ENCODE assay signal across 20 mouse cellular contexts in the genomic region with DNA sequence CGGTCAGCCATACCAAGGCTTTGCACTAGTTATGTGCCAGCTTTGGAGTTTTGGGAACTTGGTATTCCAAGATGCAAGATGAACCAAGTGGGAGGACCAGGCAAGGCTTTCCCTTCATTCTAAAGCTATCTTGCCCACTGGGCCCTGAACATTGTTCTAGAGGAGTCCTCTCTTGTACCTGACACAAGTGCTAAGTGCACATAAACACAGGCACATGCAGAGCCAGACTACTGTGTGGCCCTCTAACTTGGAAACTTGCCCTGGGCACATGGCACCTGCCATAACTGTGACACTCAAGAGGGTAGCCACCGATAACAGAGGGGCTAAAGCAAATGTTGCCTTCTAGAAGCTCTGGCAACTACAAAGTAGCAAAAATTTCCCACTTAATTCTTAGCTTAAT. TPM values are rescaled to one million over a fixed set of nuclear protein-coding genes. Genes with fewer than 3 reads are reported as not detected.
DNase-seq lines count a peak whose midpoint lies in the region; ATAC-seq lines count a peak whose summit lies in the region.
"Had no signal": no experiment of that assay in that cellular context is flagged by ENCODE, and none has a peak within 500 bp of the region (broad histone marks: within the 10 kb centered on the region; RNA-seq: fewer than 3 reads in every experiment).

No protein-coding gene starts in this region.

- H3K4me2 ChIP-seq in forebrain, embryonic 11.5 days (ENCODE audit: low read depth, low read length, severe bottlenecking), result no peak overlapping the region
- no peak overlapping the region for H3K4me2 ChIP-seq in forebrain, embryonic 16.5 days (ENCODE audit: low read length)
- H3K4me2 ChIP-seq in heart, embryonic 11.5 days, result no peak overlapping the region
- H3K4me2 ChIP-seq: embryonic facial prominence, embryonic 13.5 days; embryonic facial prominence, embryonic 15.5 days; forebrain, embryonic 13.5 days; forebrain, embryonic 15.5 days had no signal

- peaks cover 9% of the 10 kb centered on the region; the same call in 1 of the 2 replicates for H3K36me3 ChIP-seq in forebrain, embryonic 11.5 days (ENCODE audit: control insufficient read depth, insufficient read depth, low read length)
- peaks cover 30% of the 10 kb centered on the region for H3K36me3 ChIP-seq in forebrain, embryonic 16.5 days (ENCODE audit: control insufficient read depth, insufficient read depth)
- peaks cover 58% of the 10 kb centered on the region for H3K36me3 ChIP-seq in heart, embryonic 10.5 days
- peaks cover 36% of the 10 kb centered on the region for H3K36me3 ChIP-seq in heart, embryonic 11.5 days (ENCODE audit: control insufficient read depth, insufficient read depth, low read length)

- DNase-seq in forebrain, embryonic 11.5 days (ENCODE audit: low spot score), result peak; percentile 29
- peak; percentile 60 for DNase-seq in heart, embryonic 10.5 days (ENCODE audit: low spot score)
- no peak for DNase-seq in heart, postnatal 36 days
- peak; percentile 33 for DNase-seq in heart, postnatal 4 days
- DNase-seq: adrenal gland, adult 2 months; adrenal gland, postnatal 10 days; adrenal gland, postnatal 25 days; cerebellum, adult 11 months; cerebellum, adult 18-20 months; cerebellum, adult 8-10 months; cerebellum, adult 9-11 months; embryo, embryonic 11 days had no signal

- no peaks in the 10 kb centered on the region for H3K27me3 ChIP-seq in forebrain, embryonic 11.5 days (ENCODE audit: control insufficient read depth, insufficient read depth, low read length)
- H3K27me3 ChIP-seq in forebrain, embryonic 16.5 days (replicated peaks; ENCODE audit: control insufficient read depth, insufficient read depth, low read length), result no peaks in the 10 kb centered on the region
- H3K27me3 ChIP-seq in heart, embryonic 10.5 days (ENCODE audit: insufficient read depth, poor library complexity, severe bottlenecking), result no peaks in the 10 kb centered on the region
- H3K27me3 ChIP-seq in heart, embryonic 11.5 days (ENCODE audit: control insufficient read depth, insufficient read depth, low read length), result no peaks in the 10 kb centered on the region
- H3K27me3 ChIP-seq: embryonic facial prominence, embryonic 13.5 days; embryonic facial prominence, embryonic 15.5 days; forebrain, embryonic 13.5 days; forebrain, embryonic 15.5 days had no signal

- H3K9ac ChIP-seq in forebrain, embryonic 11.5 days (ENCODE audit: low read length), result no peak overlapping the region
- H3K9ac ChIP-seq in forebrain, embryonic 16.5 days (replicated peaks; ENCODE audit: low read depth, low read length), result no peak overlapping the region
- H3K9ac ChIP-seq in heart, embryonic 11.5 days (ENCODE audit: low read depth, low read length), result no peak overlapping the region
- H3K9ac ChIP-seq: embryonic facial prominence, embryonic 13.5 days; embryonic facial prominence, embryonic 15.5 days; forebrain, embryonic 13.5 days; forebrain, embryonic 15.5 days had no signal

- H3K4me1 ChIP-seq in forebrain, embryonic 11.5 days (replicated peaks; ENCODE audit: control insufficient read depth, insufficient read depth, low read length), result no peaks in the 10 kb centered on the region
- H3K4me1 ChIP-seq in forebrain, embryonic 16.5 days (replicated peaks; ENCODE audit: control insufficient read depth, insufficient read depth, low read length), result no peaks in the 10 kb centered on the region
- no peaks in the 10 kb centered on the region for H3K4me1 ChIP-seq in heart, embryonic 10.5 days
- H3K4me1 ChIP-seq in heart, embryonic 11.5 days (ENCODE audit: control insufficient read depth, insufficient read depth, low read length), result no peaks in the 10 kb centered on the region
- H3K4me1 ChIP-seq: embryonic facial prominence, embryonic 13.5 days; embryonic facial prominence, embryonic 15.5 days; forebrain, embryonic 10.5 days; forebrain, embryonic 13.5 days; forebrain, embryonic 15.5 days had no signal

- no peak overlapping the region for H3K4me3 ChIP-seq in forebrain, embryonic 11.5 days (ENCODE audit: low read depth, low read length)
- no peak overlapping the region for H3K4me3 ChIP-seq in forebrain, embryonic 16.5 days (replicated peaks; ENCODE audit: low read length)
- no peak overlapping the region for H3K4me3 ChIP-seq in heart, embryonic 10.5 days
- H3K4me3 ChIP-seq in heart, embryonic 11.5 days (ENCODE audit: low read depth, low read length), result no peak overlapping the region
- H3K4me3 ChIP-seq: embryonic facial prominence, embryonic 13.5 days; embryonic facial prominence, embryonic 15.5 days; erythroblast, embryonic 14.5 days; forebrain, embryonic 10.5 days; forebrain, embryonic 13.5 days; forebrain, embryonic 15.5 days had no signal

- no peak overlapping the region for H3K27ac ChIP-seq in forebrain, embryonic 11.5 days (ENCODE audit: low read depth, low read length)
- no peak overlapping the region for H3K27ac ChIP-seq in forebrain, embryonic 16.5 days (ENCODE audit: low read length)
- H3K27ac ChIP-seq in heart, embryonic 10.5 days, result no peak overlapping the region
- no peak overlapping the region for H3K27ac ChIP-seq in heart, embryonic 11.5 days (ENCODE audit: low read depth, low read length)
- H3K27ac ChIP-seq: embryonic facial prominence, embryonic 13.5 days; embryonic facial prominence, embryonic 15.5 days; forebrain, embryonic 10.5 days; forebrain, embryonic 13.5 days; forebrain, embryonic 15.5 days had no signal

- H3K9me3 ChIP-seq in forebrain, embryonic 11.5 days (ENCODE audit: control insufficient read depth, low read length), result no peaks in the 10 kb centered on the region
- H3K9me3 ChIP-seq in forebrain, embryonic 16.5 days (ENCODE audit: control insufficient read depth, low read length), result no peaks in the 10 kb centered on the region
- H3K9me3 ChIP-seq in heart, embryonic 10.5 days, result no peaks in the 10 kb centered on the region
- no peaks in the 10 kb centered on the region for H3K9me3 ChIP-seq in heart, embryonic 11.5 days (replicated peaks; ENCODE audit: control insufficient read depth, low read length)
- H3K9me3 ChIP-seq: embryonic facial prominence, embryonic 13.5 days; embryonic facial prominence, embryonic 15.5 days; forebrain, embryonic 10.5 days; forebrain, embryonic 13.5 days; forebrain, embryonic 15.5 days had no signal

- WGBS in forebrain, embryonic 11.5 days, result 96% methylated on average over 2 of the region's 2 CpGs
- WGBS in forebrain, embryonic 16.5 days, result 83% methylated on average over 2 of the region's 2 CpGs
- 85% methylated on average over 2 of the region's 2 CpGs for WGBS in heart, embryonic 10.5 days
- 94% methylated on average over 2 of the region's 2 CpGs for WGBS in heart, embryonic 11.5 days (ENCODE audit: insufficient replicate concordance)

- intact Hi-C loops in heart, postnatal 36 days (cut with DNase I), result no loop called here

- no peak for ATAC-seq in forebrain, embryonic 11.5 days (replicated peaks; ENCODE audit: low FRiP score)
- no peak for ATAC-seq in forebrain, embryonic 16.5 days
- no peak for ATAC-seq in heart, embryonic 11.5 days (replicated peaks; ENCODE audit: insufficient number of reproducible peaks, low FRiP score, low TSS enrichment)
- ATAC-seq: forebrain, embryonic 13.5 days; forebrain, embryonic 15.5 days had no signal

RNA-seq across cellular contexts. Expression of a gene that starts 33.5 kb away (rescaled TPM):
- polyA plus RNA-seq in forebrain, embryonic 11.5 days (2014; fragmentation: Nextera tagmentation; extraction: Ambion mirVana), result 86.3 and 88.3 TPM in 2 replicates
- polyA plus RNA-seq in forebrain, embryonic 16.5 days (2015; fragmentation: Nextera tagmentation; extraction: Ambion mirVana), result 45.3 and 47.5 TPM in 2 replicates
- 46.0 and 62.2 TPM in 2 replicates for polyA plus RNA-seq in heart, embryonic 10.5 days (2016; fragmentation: Nextera tagmentation; extraction: Ambion mirVana)
- total RNA-seq in heart, postnatal 36 days (2021), result 10 to 100 TPM in 1 of 2 experiments, 1 to 10 TPM in 1; 9.8 to 10.1 TPM
- total RNA-seq in heart, postnatal 4 days (2021), result 10 to 100 TPM; 16.9 to 18.3 TPM
- 33.9 and 36.0 TPM in 2 replicates for polyA plus RNA-seq in heart, embryonic 11.5 days (2014; fragmentation: Nextera tagmentation; extraction: Ambion mirVana)

Comparison
In these comparisons a context has a peak if more than half of its experiments do, and no peak if none do; other contexts are left out.
1. DNase-seq: peak in forebrain, embryonic 11.5 days (single experiment), heart, embryonic 10.5 days (single experiment) and heart, postnatal 4 days (single experiment); none in heart, postnatal 36 days (0 of 2).